Mouse (Mus musculus) heart, embryonic 12.5 days (tissue): ENCODE results near the gene Rhod. TPM values are rescaled to one million over a fixed set of nuclear protein-coding genes. Genes with fewer than 3 reads are reported as not detected.
A peak's percentile ranks its signal among the peaks of the same experiment; 100 is the strongest.

Experiments
- ATAC-seq: fragments of 200-750 bp; cut with Nextera tagmentation; 2 replicates; pipeline ENCODE4 v1.8.0; 2017; ENCODE audit warnings: moderate TSS enrichment, moderate library complexity; ENCODE audit not compliant: insufficient number of reproducible peaks, low FRiP score
- H3K27ac ChIP-seq: fragments of 300-500 bp; sonication (generic); 2 replicates; pipeline ENCODE4 v1.5.1; 2016; ENCODE audit warnings: mild to moderate bottlenecking, moderate library complexity; ENCODE audit not compliant: poor library complexity, severe bottlenecking
- H3K27me3 ChIP-seq: fragments of 300-500 bp; sonication (generic); replicated peaks from 2 replicates; pipeline ENCODE4 v1.6.1; 2016; ENCODE audit warnings: mild to moderate bottlenecking, moderate library complexity
- H3K36me3 ChIP-seq: fragments of 300-500 bp; sonication (generic); 2 replicates; pipeline ENCODE4 v1.6.1; 2016; ENCODE audit warnings: mild to moderate bottlenecking, moderate library complexity
- H3K4me1 ChIP-seq: fragments of 300-500 bp; sonication (generic); replicated peaks from 2 replicates; pipeline ENCODE4 v1.6.1; 2016; ENCODE audit warnings: mild to moderate bottlenecking
- H3K4me2 ChIP-seq: fragments of 300-500 bp; sonication (generic); 2 replicates; pipeline ENCODE4 v1.6.1; 2016; ENCODE audit warnings: mild to moderate bottlenecking, moderate library complexity
- H3K4me3 ChIP-seq: fragments of 300-500 bp; sonication (generic); 2 replicates; pipeline ENCODE4 v1.5.1; 2016; ENCODE audit warnings: mild to moderate bottlenecking
- H3K9ac ChIP-seq: fragments of 300-500 bp; sonication (generic); 2 replicates; pipeline ENCODE4 v1.6.1; 2016; ENCODE audit warnings: mild to moderate bottlenecking, moderate library complexity
- H3K9me3 ChIP-seq: fragments of 300-500 bp; sonication (generic); replicated peaks from 2 replicates; pipeline ENCODE4 v1.6.1; 2016; ENCODE audit warnings: mild to moderate bottlenecking, moderate library complexity
- WGBS: fragments of 180-500 bp; shearing (Covaris S2); methylation state at CpG from one replicate; pipeline ENCODE4 v1.1.7; 2016; 5-methylcytosine and 5-hydroxymethylcytosine counted together
- polyA plus RNA-seq: library from polyadenylated mRNA; unstranded; fragments of >200 nt; fragmentation: Nextera tagmentation; extraction: Ambion mirVana; gene quantifications from 2 replicates; pipeline ENCODE4 v1.2.1, GENCODE M21; 2016

Rhod gene
- polyA plus RNA-seq, 1 experiment from 2014 or later = 23.8 TPM

GRCm38 (mm10) chr19:4409062-4409461 is 30.2 kb downstream of the Rhod start:
- no peak overlapping the region for H3K9ac ChIP-seq
- no peak overlapping the region for H3K27ac ChIP-seq
- H3K4me3 ChIP-seq = no peak overlapping the region
- H3K4me2 ChIP-seq = no peak overlapping the region
- H3K4me1 ChIP-seq = no peaks in the 10 kb centered on the region
- 54% methylated on average over 2 of the region's 2 CpGs for WGBS
- H3K9me3 ChIP-seq = no peaks in the 10 kb centered on the region
- H3K36me3 ChIP-seq = no peaks in the 10 kb centered on the region
- H3K27me3 ChIP-seq = no peaks in the 10 kb centered on the region
- ATAC-seq = 0 out of 2 replicates have a peak, but pooled peaks have one; percentile 22

- no peak overlapping the region for H3K27ac ChIP-seq
- H3K9me3 ChIP-seq = no peaks in the 10 kb centered on the region
- WGBS = 81% methylated on average over 2 of the region's 2 CpGs
- ATAC-seq = no peak
- no peak overlapping the region for H3K9ac ChIP-seq
- H3K4me3 ChIP-seq = no peak overlapping the region
- no peaks in the 10 kb centered on the region for H3K27me3 ChIP-seq
- no peaks in the 10 kb centered on the region for H3K36me3 ChIP-seq
- no peaks in the 10 kb centered on the region for H3K4me1 ChIP-seq
- H3K4me2 ChIP-seq = no peak overlapping the region
Measured at GRCm38 (mm10) chr19:4404840-4405239, 34.4 kb downstream of the Rhod start.

GRCm38 (mm10) chr19:4398959-4399358 is 40.3 kb downstream of the Rhod start:
- H3K9me3 ChIP-seq = no peaks in the 10 kb centered on the region
- no peak overlapping the region for H3K9ac ChIP-seq
- no peak overlapping the region for H3K27ac ChIP-seq
- H3K4me3 ChIP-seq = no peak overlapping the region
- H3K27me3 ChIP-seq = no peaks in the 10 kb centered on the region
- no peak for ATAC-seq
- no peaks in the 10 kb centered on the region for H3K36me3 ChIP-seq
- H3K4me2 ChIP-seq = no peak overlapping the region
- H3K4me1 ChIP-seq = peaks cover 5% of the 10 kb centered on the region
- 68% methylated on average over 4 of the region's 4 CpGs for WGBS

GRCm38 (mm10) chr19:4398630-4398948 is 40.6 kb downstream of the Rhod start:
- Histone ChIP-seq H3K4me1 (peaks cover 7% of the 10 kb centered on the region), H3K4me3 (peak overlapping the region; percentile 84), H3K36me3 (peaks cover 1% of the 10 kb centered on the region; the same call in 1 of the 2 replicates), H3K27me3 (no peaks in the 10 kb centered on the region), H3K4me2 (peak overlapping the region; percentile 85), H3K27ac (peak overlapping the region; percentile 87; the same call in 1 of the 2 replicates), H3K9me3 (no peaks in the 10 kb centered on the region), H3K9ac (peak overlapping the region; percentile 85)
- ATAC-seq = no peak
- WGBS = 33% methylated on average over 8 of the region's 8 CpGs

GRCm38 (mm10) chr19:4397798-4398629 is 41.2 kb downstream of the Rhod start, which contains the start of gene Kdm2a:
Gene Kdm2a (minus strand): TSS chr19:4398285.
- Histone ChIP-seq H3K4me2 (peak within 1 kb of the TSS; percentile 85), H3K27ac (peak within 1 kb of the TSS; percentile 87), H3K36me3 (peaks cover 5% of the 10 kb centered on the region), H3K27me3 (no peaks in the 10 kb centered on the region), H3K4me3 (peak within 1 kb of the TSS; percentile 84), H3K9me3 (no peaks in the 10 kb centered on the region), H3K9ac (peak within 1 kb of the TSS; percentile 85), H3K4me1 (peaks cover 11% of the 10 kb centered on the region)
- ATAC-seq = peak; percentile 37
- under 1% methylated on average over 82 of the region's 82 CpGs for WGBS

GRCm38 (mm10) chr19:4396998-4397797 is 42.0 kb downstream of the Rhod start:
- Histone ChIP-seq H3K27me3 (no peaks in the 10 kb centered on the region), H3K36me3 (peaks cover 8% of the 10 kb centered on the region), H3K4me2 (peak overlapping the region; percentile 85), H3K4me3 (peak overlapping the region; percentile 84), H3K9ac (peak overlapping the region; percentile 98), H3K27ac (peak overlapping the region; percentile 97), H3K4me1 (peaks cover 13% of the 10 kb centered on the region), H3K9me3 (no peaks in the 10 kb centered on the region)
- WGBS = under 1% methylated on average over 57 of the region's 90 CpGs
- ATAC-seq = peak; percentile 94

- no peaks in the 10 kb centered on the region for H3K27me3 ChIP-seq
- H3K4me2 ChIP-seq = peak overlapping the region; percentile 85
- H3K4me1 ChIP-seq = peaks cover 13% of the 10 kb centered on the region
- no peaks in the 10 kb centered on the region for H3K9me3 ChIP-seq
- H3K9ac ChIP-seq = peak overlapping the region; percentile 98
- peak; percentile 36 for ATAC-seq
- under 1% methylated on average over 80 of the region's 80 CpGs for WGBS
- peak overlapping the region; percentile 84 for H3K4me3 ChIP-seq
- H3K27ac ChIP-seq = peak overlapping the region; percentile 97
- peaks cover 14% of the 10 kb centered on the region for H3K36me3 ChIP-seq
Measured at GRCm38 (mm10) chr19:4396081-4396997, 42.9 kb downstream of the Rhod start.

- no peaks in the 10 kb centered on the region for H3K27me3 ChIP-seq
- H3K36me3 ChIP-seq = peaks cover 40% of the 10 kb centered on the region
- H3K4me2 ChIP-seq = no peak overlapping the region
- no peak overlapping the region for H3K9ac ChIP-seq
- no peaks in the 10 kb centered on the region for H3K9me3 ChIP-seq
- no peak for ATAC-seq
- H3K27ac ChIP-seq = no peak overlapping the region
- no peak overlapping the region for H3K4me3 ChIP-seq
- 0 out of 2 replicates have a peak, but pooled peaks cover 2% of the 10 kb centered on the region for H3K4me1 ChIP-seq
Measured at GRCm38 (mm10) chr19:4387276-4387675, 52.0 kb downstream of the Rhod start.

- ATAC-seq = no peak
- Histone ChIP-seq H3K27me3 (no peaks in the 10 kb centered on the region), H3K9me3 (no peaks in the 10 kb centered on the region), H3K4me2 (no peak overlapping the region), H3K27ac (no peak overlapping the region), H3K9ac (no peak overlapping the region), H3K4me1 (peaks cover 2% of the 10 kb centered on the region; the same call in 1 of the 2 replicates), H3K4me3 (no peak overlapping the region), H3K36me3 (peaks cover 24% of the 10 kb centered on the region)
- WGBS = 82% methylated on average over 4 of the region's 4 CpGs
Measured at GRCm38 (mm10) chr19:4385026-4385425, 54.2 kb downstream of the Rhod start.

- Histone ChIP-seq H3K36me3 (peaks cover 24% of the 10 kb centered on the region), H3K4me1 (peaks cover 2% of the 10 kb centered on the region; the same call in 1 of the 2 replicates), H3K27me3 (no peaks in the 10 kb centered on the region), H3K4me3 (no peak overlapping the region), H3K9ac (no peak overlapping the region), H3K9me3 (no peaks in the 10 kb centered on the region), H3K4me2 (no peak overlapping the region), H3K27ac (no peak overlapping the region)
- WGBS = 38% methylated on average over 1 of the region's 1 CpGs
- ATAC-seq = no peak
Measured at GRCm38 (mm10) chr19:4384322-4384721, 54.9 kb downstream of the Rhod start.
